23 mouse cellular contexts compared by ENCODE assay signal in genomic region chr4:121986741-121987140, GRCm38 (mm10).
DNase-seq lines count a peak whose midpoint lies in the region; ATAC-seq and TF ChIP-seq lines count a peak whose summit lies in the region.
"Had no signal": no experiment of that assay in that cellular context is flagged by ENCODE, and none has a peak within 500 bp of the region (broad histone marks: within the 10 kb centered on the region; RNA-seq: fewer than 3 reads in every experiment).

No protein-coding gene starts in this region.

- H3K27me3 ChIP-seq in heart, embryonic 12.5 days (replicated peaks), result no peaks in the 10 kb centered on the region
- H3K27me3 ChIP-seq in hindbrain, embryonic 14.5 days (ENCODE audit: control insufficient read depth, insufficient read depth, low read length), result no peaks in the 10 kb centered on the region
- no peaks in the 10 kb centered on the region for H3K27me3 ChIP-seq in hindbrain, embryonic 16.5 days (replicated peaks; ENCODE audit: control insufficient read depth, insufficient read depth, low read length)
- H3K27me3 ChIP-seq in limb, embryonic 11.5 days (ENCODE audit: control insufficient read depth, insufficient read depth, low read length), result no peaks in the 10 kb centered on the region
- H3K27me3 ChIP-seq in limb, embryonic 10.5 days (ENCODE audit: low read depth, poor library complexity, severe bottlenecking), result no peaks in the 10 kb centered on the region
- H3K27me3 ChIP-seq in stomach, embryonic 16.5 days (ENCODE audit: control insufficient read depth, insufficient read depth, low read length), result no peaks in the 10 kb centered on the region
- no peaks in the 10 kb centered on the region for H3K27me3 ChIP-seq in stomach, postnatal 0 days (ENCODE audit: control insufficient read depth, insufficient read depth, low read length)
- H3K27me3 ChIP-seq: embryonic facial prominence, embryonic 12.5 days; forebrain, embryonic 12.5 days; forebrain, embryonic 15.5 days; Patski had no signal

- 0 out of 2 replicates have a peak, but pooled peaks have one; percentile 33 for ATAC-seq in heart, embryonic 12.5 days (ENCODE audit: insufficient number of reproducible peaks, low FRiP score)
- peak; percentile 31; the same call in 1 of the 2 replicates for ATAC-seq in hindbrain, embryonic 14.5 days (ENCODE audit: low FRiP score)
- ATAC-seq in hindbrain, embryonic 16.5 days, result no peak
- ATAC-seq in limb, embryonic 11.5 days (ENCODE audit: insufficient number of reproducible peaks, low FRiP score, low TSS enrichment, low read depth), result peak; percentile 70; the same call in 1 of the 2 replicates
- ATAC-seq in stomach, embryonic 16.5 days (ENCODE audit: insufficient read depth, low FRiP score), result peak; percentile 33; the same call in 1 of the 2 replicates
- no peak for ATAC-seq in stomach, postnatal 0 days (ENCODE audit: low FRiP score, low TSS enrichment)
- ATAC-seq: forebrain, embryonic 15.5 days; Patski had no signal

- H3K36me3 ChIP-seq in heart, embryonic 12.5 days, result no peaks in the 10 kb centered on the region
- no peaks in the 10 kb centered on the region for H3K36me3 ChIP-seq in hindbrain, embryonic 14.5 days (replicated peaks; ENCODE audit: control insufficient read depth, insufficient read depth)
- no peaks in the 10 kb centered on the region for H3K36me3 ChIP-seq in hindbrain, embryonic 16.5 days (ENCODE audit: control insufficient read depth, insufficient read depth, low read length)
- no peaks in the 10 kb centered on the region for H3K36me3 ChIP-seq in limb, embryonic 11.5 days (ENCODE audit: control insufficient read depth, insufficient read depth, low read length)
- H3K36me3 ChIP-seq in limb, embryonic 10.5 days, result no peaks in the 10 kb centered on the region
- no peaks in the 10 kb centered on the region for H3K36me3 ChIP-seq in stomach, embryonic 16.5 days (ENCODE audit: control insufficient read depth, insufficient read depth, low read length)
- no peaks in the 10 kb centered on the region for H3K36me3 ChIP-seq in stomach, postnatal 0 days (ENCODE audit: control insufficient read depth, insufficient read depth, low read length)
- H3K36me3 ChIP-seq: embryonic facial prominence, embryonic 12.5 days; forebrain, embryonic 12.5 days; forebrain, embryonic 15.5 days; G1E; heart, embryonic 10.5 days had no signal

- no peak for TF ChIP-seq CTCF in stomach, postnatal 0 days (IDR thresholded peaks at IDR 0.05; ENCODE audit: low read depth)

- no peak overlapping the region for H3K4me2 ChIP-seq in heart, embryonic 12.5 days
- H3K4me2 ChIP-seq in hindbrain, embryonic 14.5 days (replicated peaks), result no peak overlapping the region
- no peak overlapping the region for H3K4me2 ChIP-seq in hindbrain, embryonic 16.5 days (ENCODE audit: low read length)
- H3K4me2 ChIP-seq in limb, embryonic 11.5 days (ENCODE audit: low read depth, severe bottlenecking), result no peak overlapping the region
- no peak overlapping the region for H3K4me2 ChIP-seq in stomach, embryonic 16.5 days (ENCODE audit: low read depth, low read length)
- no peak overlapping the region for H3K4me2 ChIP-seq in stomach, postnatal 0 days (replicated peaks; ENCODE audit: low read depth)
- H3K4me2 ChIP-seq: embryonic facial prominence, embryonic 12.5 days; forebrain, embryonic 12.5 days; forebrain, embryonic 15.5 days had no signal

- DNase-seq in heart, adult 11 months, result no peak
- DNase-seq in hindbrain, embryonic 14.5 days (ENCODE audit: low spot score), result no peak
- no peak for DNase-seq in limb, embryonic 11.5 days (ENCODE audit: low spot score)
- no peak for DNase-seq in limb, embryonic 10.5 days (ENCODE audit: low spot score)
- DNase-seq in stomach, postnatal 0 days (ENCODE audit: low spot score), result no peak
- DNase-seq: adrenal gland, postnatal 10 days; adrenal gland, postnatal 36 days; B cell, adult 2 months; cerebellum, adult 18-20 months; cerebellum, adult 9-10 months; cerebellum, postnatal 14 days; gastrocnemius, postnatal 25 days; heart, adult 2 months had no signal

- no peak overlapping the region for H3K9ac ChIP-seq in heart, embryonic 12.5 days
- H3K9ac ChIP-seq in hindbrain, embryonic 14.5 days, result no peak overlapping the region
- H3K9ac ChIP-seq in hindbrain, embryonic 16.5 days (ENCODE audit: low read depth, low read length), result no peak overlapping the region
- H3K9ac ChIP-seq in limb, embryonic 11.5 days (ENCODE audit: low read length), result no peak overlapping the region
- H3K9ac ChIP-seq in stomach, embryonic 16.5 days (ENCODE audit: low read length), result no peak overlapping the region
- H3K9ac ChIP-seq in stomach, postnatal 0 days (ENCODE audit: low read length), result no peak overlapping the region
- H3K9ac ChIP-seq: embryonic facial prominence, embryonic 12.5 days; forebrain, embryonic 12.5 days; forebrain, embryonic 15.5 days had no signal

- H3K27ac ChIP-seq in heart, embryonic 12.5 days (ENCODE audit: poor library complexity, severe bottlenecking), result no peak overlapping the region
- no peak overlapping the region for H3K27ac ChIP-seq in hindbrain, embryonic 14.5 days
- H3K27ac ChIP-seq in hindbrain, embryonic 16.5 days (ENCODE audit: low read depth, low read length), result no peak overlapping the region
- no peak overlapping the region for H3K27ac ChIP-seq in limb, embryonic 11.5 days (replicated peaks; ENCODE audit: low read depth, low read length)
- H3K27ac ChIP-seq in limb, embryonic 10.5 days, result no peak overlapping the region
- H3K27ac ChIP-seq in stomach, embryonic 16.5 days (ENCODE audit: low read length), result no peak overlapping the region
- no peak overlapping the region for H3K27ac ChIP-seq in stomach, postnatal 0 days (replicated peaks)
- H3K27ac ChIP-seq: embryonic facial prominence, embryonic 12.5 days; forebrain, embryonic 12.5 days; forebrain, embryonic 15.5 days; heart, adult 2 months; heart, embryonic 10.5 days had no signal

- no peak overlapping the region for H3K4me3 ChIP-seq in heart, embryonic 12.5 days
- no peak overlapping the region for H3K4me3 ChIP-seq in hindbrain, embryonic 14.5 days (replicated peaks; ENCODE audit: low read length)
- H3K4me3 ChIP-seq in hindbrain, embryonic 16.5 days (ENCODE audit: low read length), result no peak overlapping the region
- H3K4me3 ChIP-seq in limb, embryonic 11.5 days (ENCODE audit: low read depth, low read length), result no peak overlapping the region
- no peak overlapping the region for H3K4me3 ChIP-seq in limb, embryonic 10.5 days
- no peak overlapping the region for H3K4me3 ChIP-seq in stomach, embryonic 16.5 days (replicated peaks; ENCODE audit: low read length)
- H3K4me3 ChIP-seq in stomach, postnatal 0 days (ENCODE audit: low read depth, low read length), result no peak overlapping the region
- H3K4me3 ChIP-seq: embryonic facial prominence, embryonic 12.5 days; erythroblast, embryonic 14.5 days; forebrain, embryonic 12.5 days; forebrain, embryonic 15.5 days; heart, adult 2 months; heart, embryonic 10.5 days had no signal

- WGBS in heart, embryonic 12.5 days, result 54% methylated on average over 2 of the region's 2 CpGs
- WGBS in hindbrain, embryonic 14.5 days, result 80% methylated on average over 2 of the region's 2 CpGs
- WGBS in hindbrain, embryonic 16.5 days, result 69% methylated on average over 2 of the region's 2 CpGs
- 75% methylated on average over 2 of the region's 2 CpGs for WGBS in limb, embryonic 11.5 days
- 78% methylated on average over 2 of the region's 2 CpGs for WGBS in limb, embryonic 10.5 days
- WGBS in stomach, embryonic 16.5 days, result 61% methylated on average over 2 of the region's 2 CpGs
- WGBS in stomach, postnatal 0 days, result 72% methylated on average over 2 of the region's 2 CpGs

- H3K4me1 ChIP-seq in heart, embryonic 12.5 days (replicated peaks), result no peaks in the 10 kb centered on the region
- no peaks in the 10 kb centered on the region for H3K4me1 ChIP-seq in hindbrain, embryonic 14.5 days (replicated peaks; ENCODE audit: control insufficient read depth, insufficient read depth, low read length)
- H3K4me1 ChIP-seq in hindbrain, embryonic 16.5 days (ENCODE audit: control insufficient read depth, insufficient read depth, low read depth, low read length), result no peaks in the 10 kb centered on the region
- H3K4me1 ChIP-seq in limb, embryonic 11.5 days (ENCODE audit: control insufficient read depth, insufficient read depth, low read length), result no peaks in the 10 kb centered on the region
- no peaks in the 10 kb centered on the region for H3K4me1 ChIP-seq in limb, embryonic 10.5 days
- H3K4me1 ChIP-seq in stomach, embryonic 16.5 days (ENCODE audit: control insufficient read depth, insufficient read depth, low read length), result no peaks in the 10 kb centered on the region
- no peaks in the 10 kb centered on the region for H3K4me1 ChIP-seq in stomach, postnatal 0 days (replicated peaks; ENCODE audit: control insufficient read depth, insufficient read depth)
- H3K4me1 ChIP-seq: embryonic facial prominence, embryonic 12.5 days; forebrain, embryonic 12.5 days; forebrain, embryonic 15.5 days; heart, embryonic 10.5 days had no signal

- no peak for TF ChIP-seq EP300 in stomach, postnatal 0 days (optimal IDR thresholded peaks at IDR 0.05)

- peaks cover 34% of the 10 kb centered on the region for H3K9me3 ChIP-seq in heart, embryonic 12.5 days (replicated peaks)
- H3K9me3 ChIP-seq in hindbrain, embryonic 14.5 days (ENCODE audit: control insufficient read depth, low read length), result peaks cover 68% of the 10 kb centered on the region
- H3K9me3 ChIP-seq in hindbrain, embryonic 16.5 days (ENCODE audit: control insufficient read depth, low read length), result peaks cover 46% of the 10 kb centered on the region
- H3K9me3 ChIP-seq in limb, embryonic 11.5 days (ENCODE audit: control insufficient read depth, low read length), result peaks cover 24% of the 10 kb centered on the region
- peaks cover 38% of the 10 kb centered on the region for H3K9me3 ChIP-seq in limb, embryonic 10.5 days (replicated peaks)
- peaks cover 16% of the 10 kb centered on the region; the same call in 1 of the 2 replicates for H3K9me3 ChIP-seq in stomach, embryonic 16.5 days (replicated peaks; ENCODE audit: control insufficient read depth, low read length)
- H3K9me3 ChIP-seq in stomach, postnatal 0 days (ENCODE audit: control insufficient read depth, low read length), result peaks cover 8% of the 10 kb centered on the region; the same call in 1 of the 2 replicates

Comparison
In these comparisons a context has a peak if more than half of its experiments do, and no peak if none do; other contexts are left out.
1. ATAC-seq: peak in heart, embryonic 12.5 days (single experiment), hindbrain, embryonic 14.5 days (single experiment), limb, embryonic 11.5 days (single experiment) and stomach, embryonic 16.5 days (single experiment); none in hindbrain, embryonic 16.5 days (single experiment) and stomach, postnatal 0 days (single experiment).